Comparison of ENCODE assay signal across 10 mouse cellular contexts in genomic region chr6:124925941-124926340, GRCm38 (mm10). TPM values are rescaled to one million over a fixed set of nuclear protein-coding genes. Genes with fewer than 3 reads are reported as not detected.
DNase-seq lines count a peak whose midpoint lies in the region; ATAC-seq and TF ChIP-seq lines count a peak whose summit lies in the region.
"Had no signal": no experiment of that assay in that cellular context is flagged by ENCODE, and none has a peak within 500 bp of the region (broad histone marks: within the 10 kb centered on the region; RNA-seq: fewer than 3 reads in every experiment).

No protein-coding gene starts in this region.

- ATAC-seq in heart, embryonic 13.5 days (ENCODE audit: extremely low read depth, insufficient number of reproducible peaks, low FRiP score, low TSS enrichment) = no peak
- no peak for ATAC-seq in limb, embryonic 14.5 days (ENCODE audit: low FRiP score, low read depth)
- ATAC-seq in forebrain, embryonic 16.5 days = no peak

- 16% methylated on average over 5 of the region's 5 CpGs for WGBS in heart, embryonic 13.5 days
- 34% methylated on average over 5 of the region's 5 CpGs for WGBS in limb, embryonic 14.5 days
- 49% methylated on average over 5 of the region's 5 CpGs for WGBS in forebrain, embryonic 16.5 days
- 63% methylated on average over 5 of the region's 5 CpGs for WGBS in forebrain, embryonic 10.5 days

- peaks cover 39% of the 10 kb centered on the region for H3K4me1 ChIP-seq in heart, embryonic 13.5 days
- H3K4me1 ChIP-seq in limb, embryonic 14.5 days (ENCODE audit: control insufficient read depth, insufficient read depth, low read length) = peaks cover 29% of the 10 kb centered on the region
- peaks cover 14% of the 10 kb centered on the region for H3K4me1 ChIP-seq in forebrain, embryonic 16.5 days (replicated peaks; ENCODE audit: control insufficient read depth, insufficient read depth, low read length)
- peaks cover 39% of the 10 kb centered on the region for H3K4me1 ChIP-seq in forebrain, embryonic 10.5 days

- no peak for TF ChIP-seq CTCF in gastrocnemius, adult 2 months (IDR thresholded peaks at IDR 0.05)

- H3K9ac ChIP-seq in heart, embryonic 13.5 days = peak overlapping the region; percentile 73
- peak overlapping the region; percentile 3; the same call in 1 of the 2 replicates for H3K9ac ChIP-seq in limb, embryonic 14.5 days (ENCODE audit: low read depth, low read length, severe bottlenecking)
- no peak overlapping the region for H3K9ac ChIP-seq in forebrain, embryonic 16.5 days (replicated peaks; ENCODE audit: low read depth, low read length)

- peak; percentile 34 for DNase-seq in gastrocnemius, adult 2 months
- no peak for DNase-seq in gastrocnemius, adult 8-10 months (ENCODE audit: low spot score in 2 of 2)
- DNase-seq in limb, embryonic 14.5 days (ENCODE audit: low spot score) = peak; percentile 81
- DNase-seq in natural killer cell, adult 2 months (ENCODE audit: low spot score in 2 of 2) = no peak
- DNase-seq in forebrain, embryonic 10.5 days (ENCODE audit: extremely low spot score, low spot score) = no peak
- DNase-seq: gastrocnemius, postnatal 10 days had no signal

- intact Hi-C loops in gastrocnemius, adult 2 months (cut with DNase I) = no loop called here

- no peak for TF ChIP-seq POLR2A in limb, embryonic 14.5 days (IDR thresholded peaks at IDR 0.05; ENCODE audit: borderline replicate concordance, extremely low read depth, insufficient read depth, insufficient read length)
- TF ChIP-seq POLR2A in myocyte (IDR thresholded peaks at IDR 0.05; ENCODE audit: insufficient read length, low read depth) = no peak

- peak overlapping the region; percentile 73 for H3K27ac ChIP-seq in gastrocnemius, adult 2 months
- peak overlapping the region; percentile 89 for H3K27ac ChIP-seq in heart, embryonic 13.5 days (replicated peaks)
- peak overlapping the region; percentile 44 for H3K27ac ChIP-seq in limb, embryonic 14.5 days (replicated peaks; ENCODE audit: low read depth, low read length)
- no peak overlapping the region for H3K27ac ChIP-seq in forebrain, embryonic 16.5 days (ENCODE audit: low read length)
- no peak overlapping the region for H3K27ac ChIP-seq in forebrain, embryonic 10.5 days

- H3K36me3 ChIP-seq in heart, embryonic 13.5 days = no peaks in the 10 kb centered on the region
- no peaks in the 10 kb centered on the region for H3K36me3 ChIP-seq in limb, embryonic 14.5 days (ENCODE audit: control insufficient read depth, insufficient read depth, low read length)
- H3K36me3 ChIP-seq in myocyte (ENCODE audit: control insufficient read depth, insufficient read depth) = no peaks in the 10 kb centered on the region
- H3K36me3 ChIP-seq in forebrain, embryonic 16.5 days (ENCODE audit: control insufficient read depth, insufficient read depth) = no peaks in the 10 kb centered on the region
- H3K36me3 ChIP-seq in forebrain, embryonic 10.5 days (replicated peaks) = no peaks in the 10 kb centered on the region

- no peaks in the 10 kb centered on the region for H3K9me3 ChIP-seq in heart, embryonic 13.5 days
- no peaks in the 10 kb centered on the region for H3K9me3 ChIP-seq in limb, embryonic 14.5 days (ENCODE audit: control insufficient read depth, low read length)
- no peaks in the 10 kb centered on the region for H3K9me3 ChIP-seq in forebrain, embryonic 16.5 days (ENCODE audit: control insufficient read depth, low read length)
- H3K9me3 ChIP-seq in forebrain, embryonic 10.5 days = no peaks in the 10 kb centered on the region

- no peaks in the 10 kb centered on the region for H3K79me2 ChIP-seq in myocyte (ENCODE audit: control insufficient read depth, insufficient read depth)

- H3K27me3 ChIP-seq in heart, embryonic 13.5 days (replicated peaks) = no peaks in the 10 kb centered on the region
- no peaks in the 10 kb centered on the region for H3K27me3 ChIP-seq in limb, embryonic 14.5 days (ENCODE audit: control insufficient read depth, insufficient read depth, low read length)
- no peaks in the 10 kb centered on the region for H3K27me3 ChIP-seq in myocyte (ENCODE audit: control insufficient read depth, insufficient read depth, insufficient read length)
- H3K27me3 ChIP-seq in forebrain, embryonic 16.5 days (replicated peaks; ENCODE audit: control insufficient read depth, insufficient read depth, low read length) = no peaks in the 10 kb centered on the region
- H3K27me3 ChIP-seq in forebrain, embryonic 10.5 days (ENCODE audit: poor library complexity, severe bottlenecking) = no peaks in the 10 kb centered on the region
- H3K27me3 ChIP-seq: CH12.LX had no signal

- H3K4me2 ChIP-seq in heart, embryonic 13.5 days = peak overlapping the region; percentile 56
- H3K4me2 ChIP-seq in limb, embryonic 14.5 days (replicated peaks; ENCODE audit: low read depth, low read length, severe bottlenecking) = peak overlapping the region; percentile 41
- H3K4me2 ChIP-seq in myocyte (ENCODE audit: low read depth) = peak overlapping the region; percentile 32
- H3K4me2 ChIP-seq in forebrain, embryonic 16.5 days (ENCODE audit: low read length) = no peak overlapping the region

- H3ac ChIP-seq in myocyte (ENCODE audit: control insufficient read depth, insufficient read length) = no peak overlapping the region

- H3K4me3 ChIP-seq in gastrocnemius, adult 2 months = peak overlapping the region; percentile 51
- H3K4me3 ChIP-seq in heart, embryonic 13.5 days = peak overlapping the region; percentile 27
- H3K4me3 ChIP-seq in limb, embryonic 14.5 days (replicated peaks; ENCODE audit: low read length) = 0 out of 2 replicates have a peak overlapping the region, but pooled peaks have one; percentile 2
- no peak overlapping the region for H3K4me3 ChIP-seq in myocyte
- no peak overlapping the region for H3K4me3 ChIP-seq in forebrain, embryonic 16.5 days (replicated peaks; ENCODE audit: low read length)
- no peak overlapping the region for H3K4me3 ChIP-seq in forebrain, embryonic 10.5 days

TF ChIP-seq in myocyte, 11 proteins besides CTCF, POLR2A, EP300 and RAD21 (continues in another document):
- TF ChIP-seq CEBPB (IDR thresholded peaks at IDR 0.05; ENCODE audit: insufficient read depth, poor library complexity, severe bottlenecking) (no peak), SRF (IDR thresholded peaks at IDR 0.05; ENCODE audit: control insufficient read depth, insufficient read length, low read depth) (no peak), TCF3 (IDR thresholded peaks at IDR 0.05; ENCODE audit: insufficient read length, low read depth) (no peak)

RNA-seq across cellular contexts. Expression of gene Mlf2, which starts 5.2 kb away (rescaled TPM):
- total RNA-seq in gastrocnemius, adult 2 months (2021) = 100 to 1,000 TPM; 202 to 204 TPM
- 100 to 1,000 TPM; 192 to 219 (median 202) TPM for total RNA-seq in gastrocnemius, adult 8-10 months (2022)
- 288 and 320 TPM in 2 replicates for polyA plus RNA-seq in heart, embryonic 13.5 days (2015; fragmentation: Nextera tagmentation; extraction: Ambion mirVana)
- 407 and 471 TPM in 2 replicates for polyA plus RNA-seq in limb, embryonic 14.5 days (2012; rRNA removed)
- 355 and 380 TPM in 2 replicates for polyA plus RNA-seq in limb, embryonic 14.5 days (2014; fragmentation: Nextera tagmentation; extraction: Ambion mirVana)
- 384 TPM for polyA plus RNA-seq in myocyte (2012; fragmentation: generic; extraction: Trizol)
- 459 and 463 TPM in 2 replicates for polyA plus RNA-seq in forebrain, embryonic 16.5 days (2015; fragmentation: Nextera tagmentation; extraction: Ambion mirVana)
- 388 and 398 TPM in 2 replicates for polyA plus RNA-seq in forebrain, embryonic 10.5 days (2016; fragmentation: Nextera tagmentation; extraction: Ambion mirVana)

RNA-seq across cellular contexts. Expression of gene Ptms, which starts 6.0 kb away (rescaled TPM):
- total RNA-seq in gastrocnemius, adult 2 months (2021) = 10 to 100 TPM; 65.5 to 99.4 TPM
- total RNA-seq in gastrocnemius, adult 8-10 months (2022) = 10 to 100 TPM; 64.6 to 83.2 (median 76.8) TPM
- polyA plus RNA-seq in heart, embryonic 13.5 days (2015; fragmentation: Nextera tagmentation; extraction: Ambion mirVana) = 231 and 233 TPM in 2 replicates
- polyA plus RNA-seq in limb, embryonic 14.5 days (2012; rRNA removed) = 1,126 and 1,778 TPM in 2 replicates
- 306 and 353 TPM in 2 replicates for polyA plus RNA-seq in limb, embryonic 14.5 days (2014; fragmentation: Nextera tagmentation; extraction: Ambion mirVana)
- 1,462 TPM for polyA plus RNA-seq in myocyte (2012; fragmentation: generic; extraction: Trizol)
- polyA plus RNA-seq in forebrain, embryonic 16.5 days (2015; fragmentation: Nextera tagmentation; extraction: Ambion mirVana) = 666 and 701 TPM in 2 replicates
- polyA plus RNA-seq in forebrain, embryonic 10.5 days (2016; fragmentation: Nextera tagmentation; extraction: Ambion mirVana) = 218 and 224 TPM in 2 replicates

RNA-seq across cellular contexts. Expression of gene Lag3, which starts 14.4 kb away (rescaled TPM):
- under 1 TPM; 0.11 to 0.13 TPM for total RNA-seq in gastrocnemius, adult 2 months (2021)
- under 1 TPM in 1 of 4 experiments, not detected in 3; 0.31 TPM for total RNA-seq in gastrocnemius, adult 8-10 months (2022)
- 1.0 and 1.1 TPM in 2 replicates for polyA plus RNA-seq in heart, embryonic 13.5 days (2015; fragmentation: Nextera tagmentation; extraction: Ambion mirVana)
- polyA plus RNA-seq in limb, embryonic 14.5 days (2012; rRNA removed) = 2.3 and 3.2 TPM in 2 replicates
- polyA plus RNA-seq in limb, embryonic 14.5 days (2014; fragmentation: Nextera tagmentation; extraction: Ambion mirVana) = 2.0 and 2.6 TPM in 2 replicates
- 0.41 TPM for polyA plus RNA-seq in myocyte (2012; fragmentation: generic; extraction: Trizol)
- polyA plus RNA-seq in forebrain, embryonic 16.5 days (2015; fragmentation: Nextera tagmentation; extraction: Ambion mirVana) = 1.7 and 2.9 TPM in 2 replicates
- polyA plus RNA-seq in forebrain, embryonic 10.5 days (2016; fragmentation: Nextera tagmentation; extraction: Ambion mirVana) = 0.76 and 0.88 TPM in 2 replicates

RNA-seq across cellular contexts. Expression of gene Cd4, which starts 37.9 kb away (rescaled TPM):
- not detected for total RNA-seq in gastrocnemius, adult 2 months (2021)
- under 1 TPM in 1 of 4 experiments, not detected in 3; 0.11 TPM for total RNA-seq in gastrocnemius, adult 8-10 months (2022)
- not detected in 2 replicates for polyA plus RNA-seq in heart, embryonic 13.5 days (2015; fragmentation: Nextera tagmentation; extraction: Ambion mirVana)
- polyA plus RNA-seq in limb, embryonic 14.5 days (2012; rRNA removed) = 0.23 and 0.26 TPM in 2 replicates
- polyA plus RNA-seq in limb, embryonic 14.5 days (2014; fragmentation: Nextera tagmentation; extraction: Ambion mirVana) = 0.10 and 0.51 TPM in 2 replicates
- polyA plus RNA-seq in myocyte (2012; fragmentation: generic; extraction: Trizol) = not detected
- polyA plus RNA-seq in forebrain, embryonic 16.5 days (2015; fragmentation: Nextera tagmentation; extraction: Ambion mirVana) = 0.06 and 0.30 TPM in 2 replicates
- polyA plus RNA-seq in forebrain, embryonic 10.5 days (2016; fragmentation: Nextera tagmentation; extraction: Ambion mirVana) = 0.17 TPM in 1 of 2 replicates, not detected in the other

RNA-seq across cellular contexts. Expression of gene Cops7a, which starts 39.4 kb away (rescaled TPM):
- 100 to 1,000 TPM; 108 to 115 TPM for total RNA-seq in gastrocnemius, adult 2 months (2021)
- 100 to 1,000 TPM; 122 to 142 (median 131) TPM for total RNA-seq in gastrocnemius, adult 8-10 months (2022)
- polyA plus RNA-seq in heart, embryonic 13.5 days (2015; fragmentation: Nextera tagmentation; extraction: Ambion mirVana) = 140 and 143 TPM in 2 replicates
- 215 and 251 TPM in 2 replicates for polyA plus RNA-seq in limb, embryonic 14.5 days (2012; rRNA removed)
- 137 and 144 TPM in 2 replicates for polyA plus RNA-seq in limb, embryonic 14.5 days (2014; fragmentation: Nextera tagmentation; extraction: Ambion mirVana)
- polyA plus RNA-seq in myocyte (2012; fragmentation: generic; extraction: Trizol) = 142 TPM
- polyA plus RNA-seq in forebrain, embryonic 16.5 days (2015; fragmentation: Nextera tagmentation; extraction: Ambion mirVana) = 94.4 and 96.7 TPM in 2 replicates
- polyA plus RNA-seq in forebrain, embryonic 10.5 days (2016; fragmentation: Nextera tagmentation; extraction: Ambion mirVana) = 136 and 143 TPM in 2 replicates

Comparison
In these comparisons a context has a peak if more than half of its experiments do, and no peak if none do; other contexts are left out.
1. DNase-seq: peak in gastrocnemius, adult 2 months (single experiment) and limb, embryonic 14.5 days (single experiment); none in gastrocnemius, adult 8-10 months (0 of 2), natural killer cell, adult 2 months (0 of 2) and forebrain, embryonic 10.5 days (single experiment).
2. H3K27ac ChIP-seq: peak in gastrocnemius, adult 2 months (single experiment), heart, embryonic 13.5 days (single experiment) and limb, embryonic 14.5 days (single experiment); none in forebrain, embryonic 16.5 days (single experiment) and forebrain, embryonic 10.5 days (single experiment).
3. H3K4me3 ChIP-seq: peak in gastrocnemius, adult 2 months (single experiment), heart, embryonic 13.5 days (single experiment) and limb, embryonic 14.5 days (single experiment); none in myocyte (single experiment), forebrain, embryonic 16.5 days (single experiment) and forebrain, embryonic 10.5 days (single experiment).